Comparison of ENCODE assay signal across 19 mouse cellular contexts in the genomic region with DNA sequence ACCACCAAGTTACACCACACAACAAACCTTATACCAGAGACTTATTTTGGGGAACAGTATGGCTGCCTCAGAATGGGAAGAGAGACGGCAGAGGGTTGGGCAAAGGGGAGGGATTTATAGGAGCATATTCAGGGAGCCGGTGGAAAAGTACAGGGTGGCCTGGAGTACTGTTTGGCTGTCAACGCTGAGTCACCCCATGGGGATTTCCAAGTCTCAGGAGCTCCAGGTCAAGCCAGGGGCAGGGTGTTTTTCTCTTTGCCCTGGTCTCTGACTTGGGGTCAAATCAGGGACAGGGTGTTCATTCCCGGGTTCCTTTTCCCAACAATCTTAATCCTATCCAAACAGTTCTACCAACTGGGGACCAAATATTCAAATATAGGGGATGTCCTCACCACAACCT. TPM values are rescaled to one million over a fixed set of nuclear protein-coding genes. Genes with fewer than 3 reads are reported as not detected.
A peak's percentile ranks its signal among the peaks of the same experiment; 100 is the strongest.
DNase-seq lines count a peak whose midpoint lies in the region.
"Had no signal": no experiment of that assay in that cellular context is flagged by ENCODE, and none has a peak within 500 bp of the region (broad histone marks: within the 10 kb centered on the region; RNA-seq: fewer than 3 reads in every experiment).

No protein-coding gene starts in this region.

- H3K36me3 ChIP-seq in heart, embryonic 10.5 days = no peaks in the 10 kb centered on the region
- H3K36me3 ChIP-seq: embryonic facial prominence, embryonic 15.5 days; hindbrain, embryonic 10.5 days; intestine, embryonic 15.5 days; midbrain, embryonic 15.5 days; neural tube, embryonic 13.5 days had no signal

- H3K27ac ChIP-seq in heart, embryonic 10.5 days = no peak overlapping the region
- H3K27ac ChIP-seq: embryonic facial prominence, embryonic 15.5 days; hindbrain, embryonic 10.5 days; intestine, embryonic 15.5 days; kidney, postnatal 0 days; midbrain, embryonic 15.5 days; neural tube, embryonic 13.5 days had no signal

- H3K27me3 ChIP-seq in heart, embryonic 10.5 days (ENCODE audit: insufficient read depth, poor library complexity, severe bottlenecking) = no peaks in the 10 kb centered on the region
- H3K27me3 ChIP-seq: embryonic facial prominence, embryonic 15.5 days; intestine, embryonic 15.5 days; midbrain, embryonic 15.5 days; neural tube, embryonic 13.5 days had no signal

- 68% methylated on average over 4 of the region's 4 CpGs for WGBS in heart, embryonic 10.5 days

- peak; percentile 94 for DNase-seq in heart, adult 11 months
- no peak for DNase-seq in heart, embryonic 10.5 days (ENCODE audit: low spot score)
- peak; percentile 9 for DNase-seq in lung, postnatal 36 days
- DNase-seq in lung, postnatal 4 days = no peak
- DNase-seq in adipocyte (ENCODE audit: low spot score) = peak; percentile 62
- no peak for DNase-seq in spleen, adult 18-20 months
- DNase-seq in left cerebral cortex, postnatal 14 days (ENCODE audit: low spot score in 2 of 2) = no peak
- no peak for DNase-seq in urinary bladder, postnatal 4 days (ENCODE audit: low spot score in 2 of 2)
- DNase-seq: cerebellum, adult 2 months; lung, adult 2 months; retina, postnatal 1 day; right cerebral cortex, postnatal 25 days; thymus, postnatal 25 days had no signal

- H3K4me3 ChIP-seq in heart, embryonic 10.5 days = no peak overlapping the region
- H3K4me3 ChIP-seq: embryonic facial prominence, embryonic 15.5 days; hindbrain, embryonic 10.5 days; intestine, embryonic 15.5 days; midbrain, embryonic 15.5 days; neural tube, embryonic 13.5 days had no signal

- intact Hi-C loops in left cerebral cortex, postnatal 14 days (cut with DNase I) = no loop called here

- H3K9me3 ChIP-seq in heart, embryonic 10.5 days = peaks cover 5% of the 10 kb centered on the region; the same call in 1 of the 2 replicates
- H3K9me3 ChIP-seq: intestine, embryonic 15.5 days had no signal

- H3K4me1 ChIP-seq in heart, embryonic 10.5 days = no peaks in the 10 kb centered on the region
- H3K4me1 ChIP-seq: embryonic facial prominence, embryonic 15.5 days; hindbrain, embryonic 10.5 days; intestine, embryonic 15.5 days; midbrain, embryonic 15.5 days; neural tube, embryonic 13.5 days had no signal

RNA-seq across cellular contexts. Expression of a gene that starts 28.6 kb away (rescaled TPM):
- 22.8 and 22.9 TPM in 2 replicates for polyA plus RNA-seq in heart, embryonic 10.5 days (2016; fragmentation: Nextera tagmentation; extraction: Ambion mirVana)
- total RNA-seq in left cerebral cortex, postnatal 14 days (2021) = 100 to 1,000 TPM; 115 TPM

RNA-seq across cellular contexts. Expression of a gene that starts 45.0 kb away (rescaled TPM):
- 10.2 and 11.8 TPM in 2 replicates for polyA plus RNA-seq in heart, embryonic 10.5 days (2016; fragmentation: Nextera tagmentation; extraction: Ambion mirVana)
- 1 to 10 TPM; 6.7 to 9.2 TPM for total RNA-seq in left cerebral cortex, postnatal 14 days (2021)

Comparison
In these comparisons a context has a peak if more than half of its experiments do, and no peak if none do; other contexts are left out.
1. DNase-seq: peak in heart, adult 11 months (single experiment), lung, postnatal 36 days (single experiment) and adipocyte (single experiment); none in heart, embryonic 10.5 days (single experiment), lung, postnatal 4 days (0 of 2), spleen, adult 18-20 months (0 of 2), left cerebral cortex, postnatal 14 days (0 of 2) and urinary bladder, postnatal 4 days (0 of 2).